18 mouse cellular contexts compared by ENCODE assay signal in the genomic region with DNA sequence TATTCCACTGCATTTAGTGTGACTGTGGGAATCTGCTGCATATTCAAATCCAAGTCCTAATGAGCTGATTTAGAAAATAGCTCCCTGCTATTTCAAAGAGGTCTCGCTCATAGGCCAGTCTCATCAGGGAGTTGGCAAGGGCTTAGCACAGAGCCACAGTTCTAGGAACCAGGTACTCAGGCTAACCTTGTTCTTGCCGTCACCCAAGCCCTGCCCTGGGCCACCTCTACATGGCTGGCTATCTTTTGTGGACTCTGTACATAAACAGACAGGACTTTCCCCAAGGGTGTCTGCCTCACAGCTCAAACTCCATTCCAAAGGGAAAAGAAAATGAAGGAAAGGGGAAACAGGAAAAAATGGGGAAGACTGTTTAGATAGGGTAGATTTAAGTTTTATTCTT.
"Had no signal": no experiment of that assay in that cellular context is flagged by ENCODE, and none has a peak within 500 bp of the region (broad histone marks: within the 10 kb centered on the region; RNA-seq: fewer than 3 reads in every experiment).

No protein-coding gene starts in this region.

- ATAC-seq: midbrain, embryonic 16.5 days had no signal

- H3K4me1 ChIP-seq: midbrain, embryonic 10.5 days; midbrain, embryonic 12.5 days had no signal

- H3K27ac ChIP-seq: midbrain, embryonic 10.5 days; midbrain, embryonic 12.5 days; neural tube, embryonic 13.5 days; neural tube, embryonic 15.5 days had no signal

- H3K4me3 ChIP-seq: midbrain, embryonic 10.5 days; midbrain, embryonic 12.5 days; myocyte; neural tube, embryonic 13.5 days; neural tube, embryonic 15.5 days had no signal

- DNase-seq: lung, postnatal 10 days; lung, postnatal 4 days; midbrain, embryonic 14.5 days; retina, postnatal 1 day; right cerebral cortex, adult 18-20 months; right cerebral cortex, postnatal 25 days; right cerebral cortex, postnatal 4 days; spleen, adult 18-20 months; thymus, adult 2 months; thymus, postnatal 25 days; thymus, postnatal 4 days had no signal

- H3K4me2 ChIP-seq: lung, embryonic 14.5 days; midbrain, embryonic 12.5 days; neural tube, embryonic 13.5 days; neural tube, embryonic 15.5 days had no signal

- H3K36me3 ChIP-seq: midbrain, embryonic 10.5 days; midbrain, embryonic 12.5 days; neural tube, embryonic 13.5 days; neural tube, embryonic 15.5 days had no signal

- H3K9me3 ChIP-seq: midbrain, embryonic 10.5 days; midbrain, embryonic 12.5 days; neural tube, embryonic 13.5 days; neural tube, embryonic 15.5 days had no signal

- H3K27me3 ChIP-seq: midbrain, embryonic 12.5 days; neural tube, embryonic 13.5 days; neural tube, embryonic 15.5 days had no signal

- H3K9ac ChIP-seq: lung, embryonic 14.5 days; midbrain, embryonic 12.5 days; neural tube, embryonic 13.5 days; neural tube, embryonic 15.5 days had no signal
